Mouse (Mus musculus) heart, postnatal 0 days (tissue): Measurements from ENCODE around the gene Creb5. TPM values are rescaled to one million over a fixed set of nuclear protein-coding genes. Genes with fewer than 3 reads are reported as not detected.

Experiments
- ATAC-seq: fragments of 200-750 bp; cut with Nextera tagmentation; 2 replicates; pipeline ENCODE4 v1.8.0; 2017; ENCODE audit warnings: low read depth, moderate number of reproducible peaks, moderate library complexity; ENCODE audit not compliant: insufficient read depth
- DNase-seq: peaks from one replicate; pipeline ENCODE4 v3.0.0-alpha.2; 2016; ENCODE audit warnings: low spot score
- H3K27ac ChIP-seq: fragments of 300-500 bp; sonication (generic); 2 replicates; pipeline ENCODE4 v1.5.1; 2014; ENCODE audit warnings: low read depth, mild to moderate bottlenecking
- H3K27me3 ChIP-seq: fragments of 300-500 bp; sonication (generic); 2 replicates; pipeline ENCODE4 v1.6.1; 2014; ENCODE audit warnings: low read length, mixed read lengths; ENCODE audit not compliant: control insufficient read depth, insufficient read depth
- H3K36me3 ChIP-seq: fragments of 300-500 bp; sonication (generic); replicated peaks from 2 replicates; pipeline ENCODE4 v1.6.1; 2014; ENCODE audit warnings: low read length, mixed read lengths; ENCODE audit not compliant: control insufficient read depth, insufficient read depth
- H3K4me1 ChIP-seq: fragments of 300-500 bp; sonication (generic); 2 replicates; pipeline ENCODE4 v1.6.1; 2014; ENCODE audit warnings: antibody characterized with exemption; ENCODE audit not compliant: control insufficient read depth, insufficient read depth
- H3K4me2 ChIP-seq: fragments of 300-500 bp; sonication (generic); 2 replicates; pipeline ENCODE4 v1.6.1; 2014; ENCODE audit warnings: low read depth, mild to moderate bottlenecking, low read length, moderate library complexity
- H3K4me3 ChIP-seq: fragments of 300-500 bp; sonication (generic); 2 replicates; pipeline ENCODE4 v1.5.1; 2014; ENCODE audit warnings: low read depth, low read length
- H3K9ac ChIP-seq: fragments of 300-500 bp; sonication (generic); replicated peaks from 2 replicates; pipeline ENCODE4 v1.6.1; 2014; ENCODE audit warnings: low read depth, low read length, mixed read lengths
- H3K9me3 ChIP-seq: fragments of 300-500 bp; sonication (generic); replicated peaks from 2 replicates; pipeline ENCODE4 v1.6.1; 2016; ENCODE audit warnings: low read length; ENCODE audit not compliant: control insufficient read depth
- CTCF ChIP-seq: IDR thresholded peaks from 2 replicates; pipeline ENCODE4 v1.5.1; 2016; ENCODE audit warnings: antibody characterized with exemption, control low read depth, low read depth
- EP300 ChIP-seq: IDR thresholded peaks from 2 replicates; pipeline ENCODE4 v1.6.1; 2016; ENCODE audit warnings: antibody characterized with exemption, low read depth
- WGBS: fragments of 180-500 bp; shearing (Covaris S2); extraction: QIAGEN DNeasy Blood & Tissue Kit; methylation state at CpG from one replicate; pipeline ENCODE4 v1.1.7; 2014; 5-methylcytosine and 5-hydroxymethylcytosine counted together
- polyA plus RNA-seq: library from polyadenylated mRNA; unstranded; fragments of >200 nt; fragmentation: Nextera tagmentation; extraction: Ambion mirVana; gene quantifications from 2 replicates; pipeline ENCODE4 v1.2.1, GENCODE M21; 2015
- total RNA-seq: library from RNA; depleted of rRNA; stranded (reverse); fragments of >200 nt; gene quantifications from 2 replicates; pipeline ENCODE4 v1.2.3, GENCODE M21; 2014; ENCODE audit warnings: low replicate concordance; rRNA removed

Gene Creb5
- total and polyA plus RNA-seq, 2 experiments from 2014 or later = 13.5 to 17.8 TPM

DNA sequence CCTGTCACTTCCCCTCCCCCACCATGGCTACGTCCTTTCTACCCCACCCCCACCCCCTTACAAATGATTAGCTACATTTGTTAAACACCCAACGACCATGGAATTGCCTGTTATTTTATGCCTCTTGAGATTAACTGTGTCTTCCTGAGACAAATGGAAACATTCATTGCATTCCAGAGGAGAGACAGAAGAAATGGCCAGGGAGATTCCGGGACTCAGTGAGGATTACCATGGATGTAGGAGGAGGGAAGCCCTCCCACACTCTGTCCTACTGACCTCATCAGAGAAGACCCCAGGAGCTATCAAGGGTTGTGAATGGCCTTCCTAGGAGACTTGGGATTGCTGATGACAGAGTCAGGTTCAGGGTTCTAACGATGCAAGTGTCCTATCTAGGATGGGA is 446.9 kb downstream of the Creb5 start:
- Histone ChIP-seq H3K9me3 (no peaks in the 10 kb centered on the region), H3K27ac (no peak overlapping the region), H3K27me3 (no peaks in the 10 kb centered on the region), H3K4me1 (no peaks in the 10 kb centered on the region), H3K4me3 (no peak overlapping the region), H3K9ac (no peak overlapping the region), H3K4me2 (no peak overlapping the region), H3K36me3 (no peaks in the 10 kb centered on the region)
- TF ChIP-seq CTCF = no peak
- TF ChIP-seq EP300 = no peak
- ATAC-seq (no peak; the same call in 1 of the 2 replicates), DNase-seq (peak; percentile 24)
- 31% methylated on average over 4 of the region's 4 CpGs for WGBS

DNA sequence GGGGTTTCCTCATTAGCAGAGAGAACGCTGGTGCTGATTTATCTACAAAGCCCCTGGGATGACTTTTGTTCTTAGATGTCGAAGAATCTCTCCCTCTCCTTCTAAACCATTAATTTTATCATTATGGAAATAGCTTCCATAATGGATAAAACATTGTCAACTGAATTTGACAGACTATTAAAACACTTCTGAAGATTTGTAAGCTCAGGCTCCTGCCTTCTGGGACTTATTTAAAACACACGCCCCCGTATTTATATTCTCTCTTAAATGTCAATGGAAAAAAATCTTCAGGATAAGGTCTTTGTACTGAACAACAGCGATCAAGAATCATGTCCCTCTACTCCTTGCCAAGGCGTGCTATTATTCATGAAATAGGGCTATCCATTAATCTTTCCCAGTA is 448.6 kb downstream of the Creb5 start:
- Histone ChIP-seq H3K36me3 (no peaks in the 10 kb centered on the region), H3K27me3 (no peaks in the 10 kb centered on the region), H3K9ac (no peak overlapping the region), H3K4me3 (no peak overlapping the region), H3K4me2 (no peak overlapping the region), H3K4me1 (no peaks in the 10 kb centered on the region), H3K27ac (no peak overlapping the region), H3K9me3 (no peaks in the 10 kb centered on the region)
- 69% methylated on average over 6 of the region's 6 CpGs for WGBS
- ATAC-seq = no peak
- no peak for DNase-seq
- TF ChIP-seq EP300 (no peak), CTCF (no peak)

DNA sequence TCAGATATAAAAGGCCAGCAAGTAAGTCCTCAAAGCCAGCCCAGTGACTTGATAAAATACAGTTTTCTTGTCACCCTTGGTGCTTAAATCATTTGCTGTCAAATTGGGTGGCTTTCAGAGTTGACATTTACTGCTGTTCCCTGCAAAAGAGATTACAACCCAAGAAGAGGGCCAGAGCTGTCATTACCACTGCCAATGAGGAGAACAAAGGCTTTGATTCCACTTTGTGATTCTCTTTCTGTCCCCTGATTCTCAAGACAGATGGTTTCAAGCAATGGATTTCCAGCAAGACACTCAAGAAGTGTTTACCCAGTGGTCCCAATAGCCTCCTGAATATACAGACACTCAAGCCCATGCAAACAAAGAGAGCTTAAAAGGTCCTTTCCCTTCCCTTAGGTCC is 451.1 kb downstream of the Creb5 start:
- DNase-seq (no peak), ATAC-seq (no peak)
- Histone ChIP-seq H3K4me1 (no peaks in the 10 kb centered on the region), H3K4me2 (no peak overlapping the region), H3K27me3 (no peaks in the 10 kb centered on the region), H3K27ac (no peak overlapping the region), H3K4me3 (no peak overlapping the region), H3K9me3 (no peaks in the 10 kb centered on the region), H3K9ac (no peak overlapping the region), H3K36me3 (no peaks in the 10 kb centered on the region)
- TF ChIP-seq CTCF (no peak), EP300 (no peak)

DNA sequence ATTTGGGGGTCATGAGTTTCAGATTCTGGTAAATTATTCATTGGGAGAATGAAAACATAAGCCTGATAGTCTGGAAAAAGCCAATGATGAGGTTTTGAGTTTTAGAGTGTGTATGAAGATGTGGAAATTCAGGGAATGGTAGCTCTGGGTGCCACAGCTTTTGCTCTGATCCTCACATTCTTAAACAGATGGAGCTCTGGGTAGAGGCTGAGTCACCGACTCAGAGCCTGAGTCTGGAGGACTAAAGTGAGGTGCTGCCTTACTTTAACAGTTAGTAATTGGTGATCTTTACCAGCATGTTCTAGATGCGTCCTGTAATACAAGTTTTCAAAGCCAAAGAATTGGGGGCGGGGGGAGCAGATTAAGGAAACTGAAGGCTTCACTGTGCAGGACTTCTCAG is 454.2 kb downstream of the Creb5 start:
- DNase-seq (no peak), ATAC-seq (no peak)
- 80% methylated on average over 3 of the region's 3 CpGs for WGBS
- Histone ChIP-seq H3K4me2 (no peak overlapping the region), H3K4me1 (no peaks in the 10 kb centered on the region), H3K9ac (no peak overlapping the region), H3K4me3 (no peak overlapping the region), H3K27me3 (no peaks in the 10 kb centered on the region), H3K27ac (no peak overlapping the region), H3K9me3 (no peaks in the 10 kb centered on the region), H3K36me3 (no peaks in the 10 kb centered on the region)
- TF ChIP-seq CTCF (no peak), EP300 (no peak)

Other genes starting within 250 kb of the Creb5 start
- 6.0 and 8.3 TPM in 2 replicates for gene Jazf1, start 218.6 kb upstream of the Creb5 start, total RNA-seq
- gene Jazf1, start 218.6 kb upstream of the Creb5 start, polyA plus RNA-seq = 9.5 and 10.0 TPM in 2 replicates